ENCODE assay signal across 9 mouse cellular contexts in the genomic region with DNA sequence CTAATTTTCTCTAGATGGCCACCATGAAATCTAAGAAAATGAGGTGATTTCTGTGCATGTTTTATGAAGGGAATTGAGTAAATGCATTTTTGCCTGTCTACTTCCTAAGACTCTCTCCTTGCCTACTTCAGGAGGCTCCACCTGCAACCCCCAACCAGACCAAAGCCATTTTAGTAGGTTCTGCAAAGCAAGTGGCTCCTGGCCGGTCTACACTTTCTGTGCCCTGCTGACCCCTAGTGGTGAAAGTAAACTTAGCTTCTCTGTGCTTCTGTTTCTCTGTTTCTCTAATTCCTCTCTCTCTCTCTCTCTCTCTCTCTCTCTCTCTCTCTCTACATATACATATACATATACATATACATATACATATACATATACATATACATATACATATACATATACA.
DNase-seq lines count a peak whose midpoint lies in the region; ATAC-seq and TF ChIP-seq lines count a peak whose summit lies in the region.
"Had no signal": no experiment of that assay in that cellular context is flagged by ENCODE, and none has a peak within 500 bp of the region (broad histone marks: within the 10 kb centered on the region; RNA-seq: fewer than 3 reads in every experiment).

No protein-coding gene starts in this region.

- no peaks in the 10 kb centered on the region for H3K27me3 ChIP-seq in forebrain, postnatal 0 days (ENCODE audit: insufficient read depth, low read length)
- H3K27me3 ChIP-seq: liver, embryonic 15.5 days had no signal

- no peak overlapping the region for H3K27ac ChIP-seq in bone marrow macrophage, adult 2 months (ENCODE audit: insufficient read depth, low read depth, low read length)
- no peak overlapping the region for H3K27ac ChIP-seq in forebrain, postnatal 0 days (ENCODE audit: low read depth, low read length)
- H3K27ac ChIP-seq: liver, embryonic 15.5 days had no signal

- WGBS in forebrain, postnatal 0 days: 10% methylated on average over 1 of the region's 1 CpGs

- TF ChIP-seq CTCF in bone marrow macrophage, adult 2 months (IDR thresholded peaks at IDR 0.05; ENCODE audit: low read depth, low read length): peak; percentile 49; the same call in 1 of the 2 replicates
- peak; percentile 85 for TF ChIP-seq CTCF in forebrain, postnatal 0 days (IDR thresholded peaks at IDR 0.05; ENCODE audit: low read depth)

- no peak overlapping the region for H3K4me2 ChIP-seq in forebrain, postnatal 0 days (ENCODE audit: low read depth)
- H3K4me2 ChIP-seq: liver, embryonic 15.5 days had no signal

- H3K36me3 ChIP-seq in forebrain, postnatal 0 days (ENCODE audit: insufficient read depth): no peaks in the 10 kb centered on the region
- H3K36me3 ChIP-seq: liver, embryonic 15.5 days had no signal

- TF ChIP-seq POLR2A in bone marrow macrophage, adult 2 months (IDR thresholded peaks at IDR 0.05; ENCODE audit: borderline replicate concordance, low read depth, low read length): no peak

- peak; percentile 10 to 57 for DNase-seq in heart, adult 18-20 months
- no peak for DNase-seq in heart, adult 11 months
- DNase-seq in B cell, adult 2 months: peak; percentile 23 to 26
- DNase-seq in forebrain, postnatal 0 days: peak; percentile 83
- DNase-seq in layer of hippocampus, adult 8-10 months (ENCODE audit: low spot score in 2 of 2): peak; percentile 14 to 39
- DNase-seq in lung, postnatal 4 days: peak; percentile 21 to 49

- no peaks in the 10 kb centered on the region for H3K9me3 ChIP-seq in forebrain, postnatal 0 days (ENCODE audit: low read length)
- H3K9me3 ChIP-seq: liver, embryonic 15.5 days had no signal

- peak; percentile 55; the same call in 1 of the 2 replicates for ATAC-seq in forebrain, postnatal 0 days
- ATAC-seq in megakaryocyte, adult 5-6 weeks (ENCODE audit: poor library complexity, severe bottlenecking): no peak

- no peak overlapping the region for H3K9ac ChIP-seq in forebrain, postnatal 0 days
- H3K9ac ChIP-seq: liver, embryonic 15.5 days had no signal

- no peaks in the 10 kb centered on the region for H3K4me1 ChIP-seq in bone marrow macrophage, adult 2 months (ENCODE audit: control insufficient read depth, insufficient read depth, low read length)
- no peaks in the 10 kb centered on the region for H3K4me1 ChIP-seq in forebrain, postnatal 0 days (ENCODE audit: insufficient read depth)
- H3K4me1 ChIP-seq: liver, embryonic 15.5 days had no signal

- H3K4me3 ChIP-seq in bone marrow macrophage, adult 2 months (ENCODE audit: insufficient read depth, low read length): no peak overlapping the region
- no peak overlapping the region for H3K4me3 ChIP-seq in forebrain, postnatal 0 days (ENCODE audit: low read depth, low read length)
- H3K4me3 ChIP-seq: liver, embryonic 15.5 days had no signal
